Mouse (Mus musculus) embryonic facial prominence, embryonic 11.5 days (tissue): ENCODE data around the gene Ric1. TPM values are rescaled to one million over a fixed set of nuclear protein-coding genes. Genes with fewer than 3 reads are reported as not detected.

Experiments
- ATAC-seq: fragments of 200-750 bp; cut with Nextera tagmentation; replicated peaks from 2 replicates; pipeline ENCODE4 v1.8.0; 2017; ENCODE audit warnings: low read depth; ENCODE audit not compliant: insufficient number of reproducible peaks, low FRiP score, low TSS enrichment
- DNase-seq: peaks from one replicate; pipeline ENCODE4 v3.0.0-alpha.2; 2015; ENCODE audit warnings: low spot score
- H3K27ac ChIP-seq: fragments of 300-500 bp; sonication (generic); replicated peaks from 2 replicates; pipeline ENCODE4 v1.5.1; 2014; ENCODE audit warnings: mild to moderate bottlenecking, low read depth, low read length, control low read depth
- H3K27me3 ChIP-seq: fragments of 300-500 bp; sonication (generic); 2 replicates; pipeline ENCODE4 v1.6.1; 2014; ENCODE audit warnings: mild to moderate bottlenecking, low read length, moderate library complexity, mixed read lengths; ENCODE audit not compliant: control insufficient read depth, insufficient read depth
- H3K36me3 ChIP-seq: fragments of 300-500 bp; sonication (generic); replicated peaks from 2 replicates; pipeline ENCODE4 v1.6.1; 2014; ENCODE audit warnings: low read depth, mild to moderate bottlenecking, low read length, moderate library complexity, mixed read lengths; ENCODE audit not compliant: control insufficient read depth, insufficient read depth
- H3K4me1 ChIP-seq: fragments of 300-500 bp; sonication (generic); 2 replicates; pipeline ENCODE4 v1.6.1; 2014; ENCODE audit warnings: low read length, mixed read lengths; ENCODE audit not compliant: control insufficient read depth, insufficient read depth
- H3K4me2 ChIP-seq: fragments of 300-500 bp; sonication (generic); 2 replicates; pipeline ENCODE4 v1.6.1; 2014; ENCODE audit warnings: low read depth, mild to moderate bottlenecking, control low read depth, low read length, moderate library complexity
- H3K4me3 ChIP-seq: fragments of 300-500 bp; sonication (generic); 2 replicates; pipeline ENCODE4 v1.5.1; 2014; ENCODE audit warnings: low read depth, low read length, control low read depth
- H3K9ac ChIP-seq: fragments of 300-500 bp; sonication (generic); replicated peaks from 2 replicates; pipeline ENCODE4 v1.6.1; 2014; ENCODE audit warnings: mild to moderate bottlenecking, control low read depth, low read length
- H3K9me3 ChIP-seq: fragments of 300-500 bp; sonication (generic); replicated peaks from 2 replicates; pipeline ENCODE4 v1.6.1; 2016; ENCODE audit warnings: mild to moderate bottlenecking, low read length, inconsistent platforms, mixed read lengths; ENCODE audit not compliant: control insufficient read depth
- WGBS: fragments of 180-500 bp; shearing (Covaris S2); extraction: QIAGEN DNeasy Blood & Tissue Kit; methylation state at CpG from one replicate; pipeline ENCODE4 v1.1.7; 2014; 5-methylcytosine and 5-hydroxymethylcytosine counted together
- polyA plus RNA-seq: library from polyadenylated mRNA; unstranded; fragments of >200 nt; fragmentation: Nextera tagmentation; extraction: Ambion mirVana; gene quantifications from 2 replicates; pipeline ENCODE4 v1.2.1, GENCODE M21; 2014

Gene Ric1
- polyA plus RNA-seq, 1 experiment from 2014 or later, result 21.5 TPM

- H3K4me1 ChIP-seq, result no peaks in the 10 kb centered on the region
- H3K9ac ChIP-seq, result no peak overlapping the region
- no peaks in the 10 kb centered on the region for H3K27me3 ChIP-seq
- no peaks in the 10 kb centered on the region for H3K36me3 ChIP-seq
- no peak for DNase-seq
- ATAC-seq, result no peak
- no peaks in the 10 kb centered on the region for H3K9me3 ChIP-seq
- H3K4me3 ChIP-seq, result no peak overlapping the region
- H3K4me2 ChIP-seq, result no peak overlapping the region
- WGBS, result 69% methylated on average over 3 of the region's 3 CpGs
- no peak overlapping the region for H3K27ac ChIP-seq
Observed at GRCm38 (mm10) chr19:29489785-29490284, 32.2 kb upstream of the Ric1 start.

GRCm38 (mm10) chr19:29491467-29491866 lies 30.6 kb upstream of the Ric1 start:
- Histone ChIP-seq H3K27me3 (no peaks in the 10 kb centered on the region), H3K9ac (no peak overlapping the region), H3K4me2 (no peak overlapping the region), H3K27ac (no peak overlapping the region), H3K4me1 (no peaks in the 10 kb centered on the region), H3K4me3 (no peak overlapping the region), H3K9me3 (no peaks in the 10 kb centered on the region), H3K36me3 (no peaks in the 10 kb centered on the region)
- no peak for DNase-seq
- 58% methylated on average over 9 of the region's 9 CpGs for WGBS
- ATAC-seq, result no peak

- ATAC-seq, result no peak
- no peak for DNase-seq
Observed at GRCm38 (mm10) chr19:29494454-29494853, 27.6 kb upstream of the Ric1 start.

GRCm38 (mm10) chr19:29496001-29496597 lies 26.0 kb upstream of the Ric1 start:
- H3K4me1 ChIP-seq, result no peaks in the 10 kb centered on the region
- no peak overlapping the region for H3K27ac ChIP-seq
- WGBS, result 61% methylated on average over 6 of the region's 6 CpGs
- no peak for DNase-seq
- no peaks in the 10 kb centered on the region for H3K9me3 ChIP-seq
- no peak for ATAC-seq
- no peak overlapping the region for H3K4me2 ChIP-seq
- H3K27me3 ChIP-seq, result no peaks in the 10 kb centered on the region
- H3K4me3 ChIP-seq, result no peak overlapping the region
- no peak overlapping the region for H3K9ac ChIP-seq
- H3K36me3 ChIP-seq, result no peaks in the 10 kb centered on the region

More at GRCm38 (mm10) chr19:29494454-29494853, 27.6 kb upstream of the Ric1 start:
- no peaks in the 10 kb centered on the region for H3K9me3 ChIP-seq
- no peaks in the 10 kb centered on the region for H3K36me3 ChIP-seq
- no peak overlapping the region for H3K9ac ChIP-seq
- no peak overlapping the region for H3K27ac ChIP-seq
- no peaks in the 10 kb centered on the region for H3K27me3 ChIP-seq
- H3K4me3 ChIP-seq, result no peak overlapping the region
- H3K4me1 ChIP-seq, result no peaks in the 10 kb centered on the region
- no peak overlapping the region for H3K4me2 ChIP-seq
- 63% methylated on average over 4 of the region's 4 CpGs for WGBS

GRCm38 (mm10) chr19:29496786-29497557 lies 25.1 kb upstream of the Ric1 start:
- no peak overlapping the region for H3K27ac ChIP-seq
- no peaks in the 10 kb centered on the region for H3K27me3 ChIP-seq
- DNase-seq (no peak), ATAC-seq (no peak)
- H3K36me3 ChIP-seq, result no peaks in the 10 kb centered on the region
- no peak overlapping the region for H3K9ac ChIP-seq
- no peaks in the 10 kb centered on the region for H3K4me1 ChIP-seq
- H3K4me2 ChIP-seq, result no peak overlapping the region
- no peaks in the 10 kb centered on the region for H3K9me3 ChIP-seq
- no peak overlapping the region for H3K4me3 ChIP-seq
- 73% methylated on average over 7 of the region's 7 CpGs for WGBS

- ATAC-seq (no peak), DNase-seq (no peak)
- 83% methylated on average over 7 of the region's 7 CpGs for WGBS
- no peak overlapping the region for H3K27ac ChIP-seq
- H3K4me1 ChIP-seq, result no peaks in the 10 kb centered on the region
- H3K4me3 ChIP-seq, result no peak overlapping the region
- H3K27me3 ChIP-seq, result no peaks in the 10 kb centered on the region
- no peak overlapping the region for H3K4me2 ChIP-seq
- H3K9me3 ChIP-seq, result no peaks in the 10 kb centered on the region
- no peaks in the 10 kb centered on the region for H3K36me3 ChIP-seq
- H3K9ac ChIP-seq, result no peak overlapping the region
Observed at GRCm38 (mm10) chr19:29497874-29498273, 24.2 kb upstream of the Ric1 start.

GRCm38 (mm10) chr19:29498842-29499456 lies 23.1 kb upstream of the Ric1 start:
- H3K9ac ChIP-seq, result no peak overlapping the region
- no peak overlapping the region for H3K4me3 ChIP-seq
- H3K36me3 ChIP-seq, result no peaks in the 10 kb centered on the region
- no peak overlapping the region for H3K27ac ChIP-seq
- H3K27me3 ChIP-seq, result no peaks in the 10 kb centered on the region
- no peaks in the 10 kb centered on the region for H3K9me3 ChIP-seq
- H3K4me1 ChIP-seq, result no peaks in the 10 kb centered on the region
- no peak for DNase-seq
- H3K4me2 ChIP-seq, result no peak overlapping the region
- no peak for ATAC-seq
- WGBS, result 88% methylated on average over 6 of the region's 6 CpGs

- Histone ChIP-seq H3K4me3 (no peak overlapping the region), H3K4me1 (no peaks in the 10 kb centered on the region), H3K9ac (no peak overlapping the region), H3K4me2 (no peak overlapping the region), H3K27ac (no peak overlapping the region), H3K9me3 (no peaks in the 10 kb centered on the region), H3K36me3 (no peaks in the 10 kb centered on the region), H3K27me3 (no peaks in the 10 kb centered on the region)
- 61% methylated on average over 1 of the region's 1 CpGs for WGBS
- no peak for ATAC-seq
- DNase-seq, result no peak
Observed at GRCm38 (mm10) chr19:29500333-29500732, 21.7 kb upstream of the Ric1 start.
